Mouse (Mus musculus) kidney, adult 2 months (tissue): Measurements from ENCODE around the gene Dbn1.

Experiments used
- CTCF ChIP-seq: fragments of 200-500 bp; conservative IDR thresholded peaks from 2 replicates; pipeline ENCODE4 v1.5.1; 2011; ENCODE audit warnings: low read depth, mild to moderate bottlenecking, control low read depth, low read length, moderate library complexity, mixed read lengths; ENCODE audit not compliant: insufficient read depth, insufficient read length
- POLR2A ChIP-seq: fragments of 200-500 bp; IDR thresholded peaks from one replicate; pipeline ENCODE4 v1.6.1; 2011; ENCODE audit warnings: low read depth, low read length, control low read depth

- TF ChIP-seq POLR2A = no peak
- no peak for TF ChIP-seq CTCF
Observed at GRCm38 (mm10) chr13:55513828-55514227, 25.9 kb upstream of the Dbn1 start.
